Mouse (Mus musculus): ENCODE results near the gene Boll.
A peak's percentile ranks its signal among the peaks of the same experiment; 100 is the strongest.
"Not testable (repeated sequence)": the region's sequence is repeated elsewhere in the genome, so short reads cannot be mapped to it uniquely, and the experiment has no call there.

Boll gene

DNA sequence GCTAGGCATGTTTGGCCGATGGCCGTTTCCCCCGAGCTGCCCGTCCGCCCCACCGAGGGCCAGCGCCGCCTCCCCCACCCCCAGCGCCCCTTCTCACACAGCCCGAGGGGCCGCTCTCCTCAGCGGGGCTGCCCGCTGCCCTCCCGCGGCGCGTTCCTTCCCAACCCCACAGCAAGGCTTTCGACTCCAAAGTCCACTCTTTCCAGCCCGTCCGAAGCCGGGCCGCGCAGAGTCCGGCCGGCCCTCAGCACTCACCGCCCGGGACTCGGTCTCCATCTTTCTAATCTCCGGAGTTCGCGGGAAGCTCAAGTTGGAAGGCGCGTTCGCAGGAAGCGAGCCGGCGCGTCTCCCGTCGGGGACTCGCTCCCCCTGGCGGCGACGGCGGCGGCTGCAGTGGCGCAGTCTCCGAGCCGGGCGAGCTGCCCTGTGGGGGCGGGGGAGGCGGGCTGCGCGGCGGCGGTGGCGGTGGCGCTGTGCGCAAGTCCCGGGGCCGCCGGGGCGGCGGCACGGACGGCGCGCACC lies at the start of gene Boll:
Gene Boll, minus strand, starts transcription at position 426 of the 522 bp plus-strand sequence.
- DNase-seq: peak; percentile 31 to 51

- DNase-seq: no peak
Observed at GRCm38 (mm10) chr1:55412569-55412968, 49.3 kb upstream of the Boll start.

- no peak for DNase-seq
Observed at GRCm38 (mm10) chr1:55411079-55411478, 47.8 kb upstream of the Boll start.

GRCm38 (mm10) chr1:55410670-55411069 lies 47.4 kb upstream of the Boll start:
- DNase-seq: no peak

GRCm38 (mm10) chr1:55406531-55407375 lies 43.5 kb upstream of the Boll start:
- peak; percentile 31 to 34 for DNase-seq

GRCm38 (mm10) chr1:55406023-55406413 lies 42.7 kb upstream of the Boll start:
- peak in 1 of 2 experiments; percentile 74 for DNase-seq

GRCm38 (mm10) chr1:55405272-55406022 lies 42.2 kb upstream of the Boll start, which contains the start of gene Plcl1:
Gene Plcl1 (plus strand): TSS chr1:55405921.
- peak; percentile 93 to 96 for DNase-seq

- DNase-seq: peak; percentile 43 to 75
Observed at GRCm38 (mm10) chr1:55404439-55404838, 41.2 kb upstream of the Boll start.

- DNase-seq: no peak
Observed at GRCm38 (mm10) chr1:55399891-55400290, 36.6 kb upstream of the Boll start.

DNA sequence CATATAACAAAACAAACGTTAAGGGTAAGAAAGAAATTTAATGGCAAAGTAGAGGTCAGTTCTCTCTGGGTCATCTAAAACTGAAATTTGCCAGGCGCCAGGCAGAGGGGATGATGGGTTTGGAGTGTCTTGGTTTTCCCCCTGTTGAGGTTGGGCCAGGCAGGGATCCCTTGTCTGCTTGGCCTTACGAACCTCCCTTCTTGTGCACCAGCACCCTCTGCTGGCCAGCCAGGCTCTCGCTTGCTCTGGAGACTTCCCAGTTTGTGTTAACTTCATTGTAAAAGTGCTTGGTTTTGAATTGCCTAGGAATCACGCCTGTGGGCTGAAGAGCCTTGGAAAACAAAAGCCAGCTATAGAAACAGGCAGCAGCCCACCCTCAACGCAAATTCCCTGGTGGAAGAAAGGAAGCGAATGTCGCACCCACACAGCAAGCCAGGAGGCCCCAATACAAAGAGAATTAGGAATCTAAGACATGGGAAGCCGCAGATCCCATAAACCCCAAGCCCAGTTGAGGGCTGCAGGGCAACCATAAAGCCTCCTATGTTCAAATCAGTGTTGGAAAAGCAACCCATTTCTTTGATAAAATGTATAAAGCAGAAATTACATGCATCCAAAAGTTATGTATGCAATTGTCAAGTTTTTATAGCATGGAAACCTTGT lies 20.0 kb upstream of the Boll start:
- peak; percentile 75 to 76 for DNase-seq

- no peak for DNase-seq
Observed at GRCm38 (mm10) chr1:55380527-55380926, 17.3 kb upstream of the Boll start.

GRCm38 (mm10) chr1:55372626-55373025 lies 9.4 kb upstream of the Boll start:
- no peak for DNase-seq

- DNase-seq: peak in 1 of 2 experiments; percentile 16
Observed at GRCm38 (mm10) chr1:55363586-55363985, 317 bp upstream of the Boll start.

GRCm38 (mm10) chr1:55362634-55363033 lies 635 bp downstream of the Boll start:
- no peak for DNase-seq

GRCm38 (mm10) chr1:55351914-55352313 lies 11.4 kb downstream of the Boll start:
- not testable (repeated sequence) for DNase-seq

DNA sequence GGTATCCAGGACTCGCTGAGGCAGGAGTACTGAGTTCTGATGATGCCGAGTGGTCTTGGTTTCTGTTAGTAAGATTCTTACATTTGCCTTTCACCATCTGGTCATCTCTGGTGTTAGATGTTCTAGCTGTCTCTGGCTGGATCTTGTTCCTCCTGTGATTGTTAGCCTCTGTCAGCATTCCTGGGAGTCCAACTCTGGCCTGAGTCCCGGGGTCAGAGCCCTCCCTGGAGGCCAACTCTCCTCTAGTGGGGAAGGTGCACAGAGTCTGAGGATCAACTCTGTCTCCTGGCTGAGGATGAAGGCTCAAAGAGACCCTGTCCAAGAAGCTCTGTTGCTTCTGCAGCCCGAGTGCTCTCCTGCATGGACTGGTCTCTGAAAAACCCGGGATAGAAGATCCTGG lies 37.8 kb downstream of the Boll start:
- DNase-seq: not testable (repeated sequence)

DNA sequence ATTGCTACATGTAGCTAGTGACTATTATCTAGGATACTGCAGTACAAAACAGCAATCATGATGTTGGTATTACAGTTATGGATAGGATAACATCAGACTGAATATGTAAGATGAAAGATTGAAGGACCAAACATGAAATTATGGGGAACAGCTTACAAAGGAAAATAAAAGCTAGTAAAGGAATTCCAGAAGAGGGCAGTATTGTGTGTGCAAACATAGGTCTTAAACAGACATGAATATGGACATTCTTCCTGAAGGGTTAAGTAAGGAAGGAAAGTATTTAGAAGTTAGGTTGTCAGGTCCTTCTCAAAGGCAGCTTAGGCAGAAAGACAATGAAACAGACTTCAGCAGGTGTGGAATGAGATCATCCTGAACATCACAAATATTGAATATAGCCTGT lies 62.2 kb downstream of the Boll start:
- no peak for DNase-seq

DNA sequence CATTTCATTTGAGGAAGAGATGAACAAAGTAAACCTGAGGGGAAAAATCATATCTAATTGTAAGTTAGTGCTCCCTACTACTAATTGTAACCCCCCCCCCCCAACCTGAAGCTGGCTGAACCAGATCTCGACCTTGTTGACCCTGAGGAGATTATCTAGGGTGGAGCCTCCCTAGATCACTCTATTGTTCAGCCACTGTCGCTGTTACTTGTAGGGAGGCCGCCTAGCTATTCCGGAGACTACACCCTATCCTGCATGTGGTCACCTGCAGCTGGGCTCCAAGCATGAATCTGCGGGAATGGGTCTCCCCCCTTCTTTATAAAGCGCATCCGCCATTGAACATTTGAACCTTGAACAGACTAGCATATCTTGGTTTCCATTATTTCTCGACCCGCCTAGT lies 84.2 kb downstream of the Boll start:
- no peak for DNase-seq

DNA sequence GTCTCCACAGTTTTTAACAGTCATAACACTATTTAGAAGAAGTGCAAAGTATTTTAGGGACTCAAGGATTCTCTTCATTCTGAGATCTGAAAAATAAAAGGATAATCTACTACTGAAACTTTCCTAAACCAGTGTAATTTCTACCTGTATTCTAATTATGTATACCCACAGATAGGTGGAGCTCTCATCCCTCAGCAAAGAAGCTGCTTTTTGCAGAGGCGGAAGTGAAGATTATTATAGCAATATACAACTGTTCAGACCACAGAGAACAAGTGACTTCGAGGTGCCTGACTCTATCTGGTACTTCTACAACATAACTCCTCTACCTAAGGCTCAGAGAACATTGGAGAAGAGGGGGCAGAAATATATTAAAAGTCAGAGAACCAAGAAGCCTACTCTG lies 97.8 kb downstream of the Boll start:
- DNase-seq: no peak

GRCm38 (mm10) chr1:55264385-55264784 lies 98.9 kb downstream of the Boll start:
- no peak for DNase-seq

DNA sequence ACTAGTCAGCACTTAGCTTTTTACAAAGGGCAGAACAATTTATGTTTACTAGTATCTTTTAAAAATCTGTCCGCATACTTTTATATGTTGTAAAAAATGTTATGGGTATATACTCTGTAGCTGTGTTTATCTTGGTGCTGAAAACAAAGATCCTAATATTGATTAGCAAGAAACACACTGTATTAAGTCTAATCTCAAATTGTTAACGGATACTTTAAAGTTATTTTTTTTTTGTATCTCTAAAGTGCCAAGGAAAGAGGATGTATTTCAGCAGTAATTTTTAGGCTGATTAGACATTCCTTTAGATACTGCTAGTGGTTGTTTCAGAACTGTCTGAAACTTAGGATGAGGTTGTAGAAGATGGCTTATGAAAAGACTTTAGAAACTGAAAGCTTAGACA lies 116.9 kb downstream of the Boll start:
- no peak for DNase-seq

DNA sequence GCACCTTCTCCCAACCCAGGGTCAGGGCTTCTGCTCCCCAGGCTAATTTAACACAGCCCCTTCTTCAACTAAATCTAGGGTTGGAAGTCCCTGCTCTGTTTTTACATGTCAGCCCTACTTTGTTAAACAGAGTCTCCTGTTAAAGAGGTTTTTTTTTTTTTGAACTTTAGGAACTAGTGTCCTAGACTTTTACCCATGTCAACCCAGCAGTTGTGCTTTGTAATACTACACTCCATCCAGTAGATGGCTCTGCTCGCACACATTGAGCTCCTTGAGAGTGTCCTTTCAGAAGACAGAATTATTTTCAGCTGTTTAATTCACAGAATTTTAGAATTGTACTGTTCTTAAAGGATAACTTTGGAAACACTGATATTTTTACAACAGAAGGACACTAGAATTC lies 124.0 kb downstream of the Boll start:
- DNase-seq: peak; percentile 23 to 31

DNA sequence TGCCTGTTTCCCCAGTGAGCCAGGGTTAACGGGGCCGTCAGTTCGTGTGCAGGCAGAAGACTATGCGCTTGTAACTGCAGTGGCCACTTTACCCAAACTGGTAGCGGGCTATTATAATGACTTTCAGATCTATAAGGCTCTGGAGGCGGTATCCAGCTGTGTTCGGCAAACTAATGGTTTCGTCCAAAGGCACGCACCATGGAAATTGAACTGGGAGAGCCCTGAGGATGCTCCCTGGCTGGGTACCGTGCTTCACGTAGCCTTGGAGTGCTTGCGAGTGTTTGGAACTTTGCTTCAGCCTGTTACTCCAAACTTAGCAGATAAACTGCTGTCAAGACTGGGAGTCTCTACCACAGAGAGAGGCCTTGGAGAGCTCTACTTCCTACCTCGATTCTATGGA lies 124.8 kb downstream of the Boll start:
- DNase-seq: no peak
